Mouse (Mus musculus) heart, adult 2 months (tissue): Measurements from ENCODE around the gene Cenpx. TPM values are rescaled to one million over a fixed set of nuclear protein-coding genes. Genes with fewer than 3 reads are reported as not detected.

Experiments used
- DNase-seq, 2 experiments: peaks; one replicate each; pipeline ENCODE4 v3.0.0; 2021
- H3K27ac ChIP-seq: fragments of 200-600 bp; 2 replicates; pipeline ENCODE4 v1.8.1; 2022
- H3K27me3 ChIP-seq: fragments of 200-500 bp; 2 replicates; pipeline ENCODE4 v1.6.1; 2012; ENCODE audit warnings: mild to moderate bottlenecking, low read length, inconsistent platforms, mixed read lengths; ENCODE audit not compliant: control insufficient read depth, insufficient read depth
- H3K36me3 ChIP-seq: fragments of 200-500 bp; 2 replicates; pipeline ENCODE4 v1.6.1; 2012; ENCODE audit warnings: low read length, inconsistent platforms; ENCODE audit not compliant: control insufficient read depth, insufficient read depth
- H3K4me1 ChIP-seq: fragments of 200-500 bp; 2 replicates; pipeline ENCODE4 v1.6.1; 2011; ENCODE audit warnings: low read length; ENCODE audit not compliant: control insufficient read depth, insufficient read depth
- H3K4me3 ChIP-seq: fragments of 200-600 bp; 2 replicates; pipeline ENCODE4 v1.8.1; 2022
- H3K79me2 ChIP-seq: fragments of 200-500 bp; replicated peaks from 2 replicates; pipeline ENCODE4 v1.6.1; 2012; ENCODE audit warnings: mild to moderate bottlenecking, inconsistent platforms, low read length, moderate library complexity, mixed read lengths; ENCODE audit not compliant: control insufficient read depth, insufficient read depth
- H3K9ac ChIP-seq: fragments of 200-500 bp; 2 replicates; pipeline ENCODE4 v1.6.1; 2012; ENCODE audit warnings: low read depth, mild to moderate bottlenecking, control low read depth, inconsistent platforms, low read length, mixed read lengths
- CTCF ChIP-seq: fragments of 200-600 bp; IDR thresholded peaks from 2 replicates; pipeline ENCODE4 v1.8.1; 2022; ENCODE audit warnings: antibody characterized with exemption, mild to moderate bottlenecking, moderate library complexity
- EP300 ChIP-seq: fragments of 200-500 bp; IDR thresholded peaks from 2 replicates; pipeline ENCODE4 v1.6.1; 2011; ENCODE audit warnings: low read depth, low read length, control low read depth; ENCODE audit not compliant: insufficient read depth
- POLR2A ChIP-seq: fragments of 200-500 bp; IDR thresholded peaks from 2 replicates; pipeline ENCODE4 v1.6.1; 2011; ENCODE audit warnings: mild to moderate bottlenecking, low read depth, low read length, control low read depth; ENCODE audit not compliant: insufficient read depth
- WGBS: fragments of 180-500 bp; shearing (Covaris S2); methylation state at CpG from one replicate; pipeline ENCODE4 v1.1.7; 2018; 5-methylcytosine and 5-hydroxymethylcytosine counted together
- intact Hi-C: fragments of 180-260 bp; cut with DNase I; formaldehyde crosslinking; loops from one replicate; pipeline ENCODE4 v1.15.1; 2025
- polyA plus RNA-seq: library from polyadenylated mRNA; depleted of rRNA; stranded (reverse); fragments of >200 nt; gene quantifications from 2 replicates; pipeline ENCODE4 v1.2.3, GENCODE M21; 2012
- total RNA-seq, 2 experiments: library from RNA; stranded (reverse); gene quantifications; 2 replicates each; pipeline ENCODE4 v1.2.3; 2021

Cenpx gene
- total and polyA plus RNA-seq, 3 experiments, result 26.4 to 53.0 (median 34.2) TPM

GRCm38 (mm10) chr11:120722067-120722630, 8.6 kb upstream of the Cenpx start:
- H3K9ac ChIP-seq, result peak overlapping the region; percentile 81
- H3K4me1 ChIP-seq, result peaks cover 3% of the 10 kb centered on the region
- 0 out of 2 replicates have a peak, but pooled peaks cover 1% of the 10 kb centered on the region for H3K27me3 ChIP-seq
- H3K27ac ChIP-seq, result no peak overlapping the region
- no peak for TF ChIP-seq EP300
- TF ChIP-seq CTCF, result no peak
- TF ChIP-seq POLR2A, result no peak
- no peak for DNase-seq
- intact Hi-C loops, result loop anchor here (10.0 kb wide), 1 partner anchor 323 kb away; no protein-coding TSS in a partner anchor
- H3K4me3 ChIP-seq, result peak overlapping the region; percentile 58
- WGBS, result 22% methylated on average over 21 of the region's 21 CpGs
- H3K79me2 ChIP-seq, result no peaks in the 10 kb centered on the region
- H3K36me3 ChIP-seq, result no peaks in the 10 kb centered on the region

DNA sequence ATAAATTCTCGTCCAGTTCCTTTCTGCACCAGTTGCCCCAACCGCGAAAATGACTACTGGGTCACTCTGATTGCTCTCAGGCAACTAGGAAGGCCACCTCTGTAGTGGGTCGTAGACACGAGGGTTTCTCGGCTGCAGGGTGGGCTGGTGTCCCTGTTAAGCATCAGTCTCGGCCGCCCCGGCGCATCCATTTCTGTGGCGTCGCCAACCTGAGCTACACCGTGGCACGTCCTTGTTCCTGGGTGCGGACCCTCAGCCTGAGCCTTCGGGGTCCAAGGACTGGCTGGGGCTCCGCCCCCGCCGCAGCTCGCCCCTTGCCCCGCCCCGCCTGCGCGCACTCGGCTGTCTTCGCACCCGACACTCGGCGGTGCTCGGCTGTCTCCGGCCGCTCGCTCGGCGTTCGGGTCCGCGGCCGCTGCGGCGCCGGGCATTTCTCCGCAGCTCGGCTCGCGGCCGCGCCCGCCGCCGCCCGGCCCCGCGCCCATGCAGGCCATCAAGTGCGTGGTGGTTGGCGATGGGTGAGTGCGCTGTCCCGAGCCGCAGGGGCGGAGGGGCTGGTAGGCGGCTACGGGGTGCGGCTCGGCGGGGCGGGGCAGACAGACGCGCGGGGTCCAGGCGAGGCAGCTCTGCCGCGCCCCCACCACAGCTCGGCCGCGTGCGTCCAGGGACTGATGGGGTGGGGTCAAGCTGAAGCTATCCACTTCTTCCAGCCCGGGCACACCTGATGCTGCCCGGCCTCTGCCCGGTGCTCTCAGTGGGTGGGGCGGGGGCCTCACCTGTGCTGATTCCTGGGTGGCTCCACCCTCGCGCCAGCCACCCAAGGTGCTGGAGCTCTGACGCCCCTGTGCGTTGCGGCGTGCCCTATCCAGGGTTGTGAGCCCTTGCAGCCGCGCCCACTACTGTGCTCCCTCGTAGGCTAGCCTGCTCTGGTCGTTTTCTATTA, 7.9 kb upstream of the Cenpx start, which contains the start of gene Rac3:
Gene Rac3, plus strand, starts transcription at position 347 of the 943 bp plus-strand sequence.
- 1% methylated on average over 84 of the region's 90 CpGs for WGBS
- Histone ChIP-seq H3K27ac (no peak within 1 kb of the TSS), H3K36me3 (no peaks in the 10 kb centered on the region), H3K4me1 (peaks cover 2% of the 10 kb centered on the region; the same call in 1 of the 2 replicates), H3K79me2 (no peaks in the 10 kb centered on the region), H3K4me3 (peak within 1 kb of the TSS; percentile 58), H3K27me3 (0 out of 2 replicates have a peak, but pooled peaks cover 1% of the 10 kb centered on the region), H3K9ac (peak within 1 kb of the TSS; percentile 81)
- intact Hi-C loops, result loop anchor here (2.0 to 10.0 kb wide), 2 partner anchors 29 to 323 kb away; no protein-coding TSS in a partner anchor
- TF ChIP-seq EP300 (no peak), POLR2A (no peak), CTCF (no peak)
- DNase-seq, result peak; percentile 74 to 81

- Histone ChIP-seq H3K79me2 (no peaks in the 10 kb centered on the region), H3K4me3 (peak overlapping the region; percentile 58), H3K27ac (no peak overlapping the region), H3K27me3 (0 out of 2 replicates have a peak, but pooled peaks cover 1% of the 10 kb centered on the region), H3K9ac (peak overlapping the region; percentile 81; the same call in 1 of the 2 replicates), H3K4me1 (peaks cover 2% of the 10 kb centered on the region; the same call in 1 of the 2 replicates), H3K36me3 (no peaks in the 10 kb centered on the region)
- WGBS, result 16% methylated on average over 17 of the region's 17 CpGs
- intact Hi-C loops, result loop anchor here (1.0 to 10.0 kb wide), 5 partner anchors 30 to 324 kb away; no protein-coding TSS in a partner anchor
- TF ChIP-seq CTCF, result peak; percentile 88
- no peak for TF ChIP-seq POLR2A
- TF ChIP-seq EP300, result peak; percentile 94
- DNase-seq, result peak; percentile 87 to 91
These were observed 6.9 kb upstream of the Cenpx start for GRCm38 (mm10) chr11:120720450-120720849.

DNA sequence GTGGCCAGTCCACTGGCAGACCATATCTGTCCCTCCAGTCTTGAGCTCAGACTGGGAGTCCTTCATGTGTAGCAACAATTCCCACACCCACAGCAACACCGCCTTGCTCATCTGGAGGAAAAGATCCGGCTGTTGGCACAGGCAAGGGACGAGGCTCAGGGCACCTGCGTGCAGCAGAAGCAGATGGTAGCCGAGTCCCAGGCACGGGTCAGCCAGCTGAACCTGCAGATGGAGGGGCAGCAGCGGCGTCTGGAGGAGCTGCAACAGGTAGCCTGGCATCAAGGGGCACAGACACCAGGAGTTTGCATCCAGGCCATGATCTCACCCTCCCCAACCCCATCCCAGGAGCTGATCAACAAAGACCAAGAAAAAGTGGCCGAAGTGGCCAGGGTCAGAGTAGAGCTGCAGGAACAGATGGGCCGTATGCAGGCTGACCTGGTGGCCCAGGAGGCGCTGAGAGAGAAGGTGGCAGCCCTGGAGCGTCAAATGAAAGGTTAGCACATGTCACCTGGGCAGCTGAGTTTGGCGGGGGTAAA, 6.4 kb upstream of the Cenpx start:
- Histone ChIP-seq H3K27ac (no peak overlapping the region), H3K79me2 (no peaks in the 10 kb centered on the region), H3K27me3 (0 out of 2 replicates have a peak, but pooled peaks cover 1% of the 10 kb centered on the region), H3K4me3 (no peak overlapping the region), H3K9ac (no peak overlapping the region), H3K4me1 (peaks cover 2% of the 10 kb centered on the region; the same call in 1 of the 2 replicates), H3K36me3 (no peaks in the 10 kb centered on the region)
- DNase-seq, result no peak
- no peak for TF ChIP-seq CTCF
- no peak for TF ChIP-seq POLR2A
- no peak for TF ChIP-seq EP300
- intact Hi-C loops, result loop anchor here (1.0 to 10.0 kb wide), 5 partner anchors 31 to 325 kb away; no protein-coding TSS in a partner anchor
- 92% methylated on average over 13 of the region's 13 CpGs for WGBS

- H3K4me3 ChIP-seq, result no peak overlapping the region
- no peak overlapping the region for H3K27ac ChIP-seq
- no peaks in the 10 kb centered on the region for H3K79me2 ChIP-seq
- 0 out of 2 replicates have a peak, but pooled peaks cover 1% of the 10 kb centered on the region for H3K27me3 ChIP-seq
- H3K9ac ChIP-seq, result no peak overlapping the region
- no peaks in the 10 kb centered on the region for H3K36me3 ChIP-seq
- intact Hi-C loops, result no loop called here
- no peak for DNase-seq
- 91% methylated on average over 9 of the region's 9 CpGs for WGBS
- peaks cover 3% of the 10 kb centered on the region; the same call in 1 of the 2 replicates for H3K4me1 ChIP-seq
- TF ChIP-seq EP300, result no peak
- TF ChIP-seq POLR2A, result no peak
- no peak for TF ChIP-seq CTCF
These were observed 5.7 kb upstream of the Cenpx start for GRCm38 (mm10) chr11:120719242-120719641.
